Mouse (Mus musculus) heart, postnatal 0 days (tissue): ENCODE results near the gene Rilpl1.

Experiments
- CTCF ChIP-seq: IDR thresholded peaks from 2 replicates; pipeline ENCODE4 v1.5.1; 2016; ENCODE audit warnings: antibody characterized with exemption, control low read depth, low read depth
- EP300 ChIP-seq: IDR thresholded peaks from 2 replicates; pipeline ENCODE4 v1.6.1; 2016; ENCODE audit warnings: antibody characterized with exemption, low read depth

GRCm38 (mm10) chr5:124536776-124537175 lies 5.6 kb upstream of the Rilpl1 start:
- TF ChIP-seq CTCF (no peak; the same call in 1 of the 2 replicates), EP300 (no peak)
